Mouse (Mus musculus): ENCODE measurements around the gene Tcf3. TPM values are rescaled to one million over a fixed set of nuclear protein-coding genes. Genes with fewer than 3 reads are reported as not detected.

Gene Tcf3
- total and polyA plus RNA-seq, 2 experiments = 6.4 to 20.2 TPM

DNA sequence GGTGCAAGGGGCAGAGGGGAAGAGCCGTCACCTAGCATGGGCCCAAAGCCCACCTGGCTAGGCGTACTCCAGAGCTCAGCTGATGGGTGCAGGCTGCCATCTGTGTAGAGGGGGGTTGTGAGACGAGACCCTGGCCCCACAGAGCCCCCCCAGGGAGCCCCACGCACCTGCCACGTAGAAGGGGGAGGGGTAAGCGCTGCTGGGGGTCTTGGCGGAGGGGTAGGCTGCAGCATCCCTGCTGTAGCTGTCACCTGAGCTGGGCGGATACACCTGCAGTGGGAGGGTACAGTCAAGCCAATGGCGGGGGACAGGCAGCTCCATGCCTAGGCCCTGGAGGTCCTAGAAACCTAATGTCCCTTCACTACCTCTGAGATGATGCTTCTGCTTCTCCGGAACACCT is 16.1 kb downstream of the Tcf3 start:
- Histone ChIP-seq H3K79me2 (ENCODE audit: control insufficient read depth, insufficient read depth, low read length) (no peaks in the 10 kb centered on the region), H3K36me3 (ENCODE audit: control insufficient read depth, insufficient read depth, low read length) (peaks cover 3% of the 10 kb centered on the region; the same call in 1 of the 2 replicates), H3K9ac (ENCODE audit: low read depth, low read length) (no peak overlapping the region), H3K4me3 (ENCODE audit: insufficient read depth, low read depth, low read length) (no peak overlapping the region), H3K27me3 (ENCODE audit: control insufficient read depth, insufficient read depth, low read length) (no peaks in the 10 kb centered on the region), H3K27ac (replicated peaks; ENCODE audit: insufficient read depth, low read depth, low read length) (no peak overlapping the region), H3K4me1 (ENCODE audit: control insufficient read depth, insufficient read depth, low read length) (no peaks in the 10 kb centered on the region)
- no peak for TF ChIP-seq CTCF (IDR thresholded peaks at IDR 0.05; ENCODE audit: low read depth, low read length)
- no peak for TF ChIP-seq POLR2A (IDR thresholded peaks at IDR 0.05; ENCODE audit: extremely low read depth, insufficient read depth, low read length)
- 96% methylated on average over 10 of the region's 10 CpGs for WGBS
- no peak for DNase-seq (ENCODE audit: extremely low read depth, low read depth, low spot score)

DNA sequence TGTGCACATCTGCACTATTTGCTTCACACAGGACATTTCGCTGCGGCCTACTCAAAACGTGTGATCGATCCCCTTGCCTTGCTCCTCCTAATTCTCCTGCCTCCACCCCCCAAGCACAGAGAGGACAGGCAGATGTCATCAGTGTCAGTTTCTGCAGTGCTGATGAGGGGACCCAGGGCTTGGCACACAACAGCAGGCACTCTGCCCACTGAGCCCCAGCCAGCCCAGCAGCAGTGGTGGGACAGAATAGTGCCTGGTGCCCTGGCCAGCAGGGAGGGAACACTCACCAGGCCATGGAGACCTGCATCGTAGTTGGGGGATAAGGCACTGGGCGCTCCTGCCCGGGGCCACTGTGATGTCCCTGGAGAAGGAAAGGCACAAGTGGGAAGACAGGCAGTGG is 17.9 kb downstream of the Tcf3 start:
- H3K27me3 ChIP-seq (ENCODE audit: control insufficient read depth, insufficient read depth, low read length) = no peaks in the 10 kb centered on the region
- 91% methylated on average over 7 of the region's 7 CpGs for WGBS
- peaks cover 2% of the 10 kb centered on the region; the same call in 1 of the 2 replicates for H3K36me3 ChIP-seq (ENCODE audit: control insufficient read depth, insufficient read depth, low read length)
- no peaks in the 10 kb centered on the region for H3K79me2 ChIP-seq (ENCODE audit: control insufficient read depth, insufficient read depth, low read length)
- H3K4me3 ChIP-seq (ENCODE audit: insufficient read depth, low read depth, low read length) = no peak overlapping the region
- H3K4me1 ChIP-seq (ENCODE audit: control insufficient read depth, insufficient read depth, low read length) = no peaks in the 10 kb centered on the region
- TF ChIP-seq POLR2A (IDR thresholded peaks at IDR 0.05; ENCODE audit: extremely low read depth, insufficient read depth, low read length) (no peak), CTCF (IDR thresholded peaks at IDR 0.05; ENCODE audit: low read depth, low read length) (no peak)
- H3K9ac ChIP-seq (ENCODE audit: low read depth, low read length) = no peak overlapping the region
- DNase-seq (ENCODE audit: extremely low read depth, low read depth, low spot score) = no peak
- H3K27ac ChIP-seq (replicated peaks; ENCODE audit: insufficient read depth, low read depth, low read length) = no peak overlapping the region

DNA sequence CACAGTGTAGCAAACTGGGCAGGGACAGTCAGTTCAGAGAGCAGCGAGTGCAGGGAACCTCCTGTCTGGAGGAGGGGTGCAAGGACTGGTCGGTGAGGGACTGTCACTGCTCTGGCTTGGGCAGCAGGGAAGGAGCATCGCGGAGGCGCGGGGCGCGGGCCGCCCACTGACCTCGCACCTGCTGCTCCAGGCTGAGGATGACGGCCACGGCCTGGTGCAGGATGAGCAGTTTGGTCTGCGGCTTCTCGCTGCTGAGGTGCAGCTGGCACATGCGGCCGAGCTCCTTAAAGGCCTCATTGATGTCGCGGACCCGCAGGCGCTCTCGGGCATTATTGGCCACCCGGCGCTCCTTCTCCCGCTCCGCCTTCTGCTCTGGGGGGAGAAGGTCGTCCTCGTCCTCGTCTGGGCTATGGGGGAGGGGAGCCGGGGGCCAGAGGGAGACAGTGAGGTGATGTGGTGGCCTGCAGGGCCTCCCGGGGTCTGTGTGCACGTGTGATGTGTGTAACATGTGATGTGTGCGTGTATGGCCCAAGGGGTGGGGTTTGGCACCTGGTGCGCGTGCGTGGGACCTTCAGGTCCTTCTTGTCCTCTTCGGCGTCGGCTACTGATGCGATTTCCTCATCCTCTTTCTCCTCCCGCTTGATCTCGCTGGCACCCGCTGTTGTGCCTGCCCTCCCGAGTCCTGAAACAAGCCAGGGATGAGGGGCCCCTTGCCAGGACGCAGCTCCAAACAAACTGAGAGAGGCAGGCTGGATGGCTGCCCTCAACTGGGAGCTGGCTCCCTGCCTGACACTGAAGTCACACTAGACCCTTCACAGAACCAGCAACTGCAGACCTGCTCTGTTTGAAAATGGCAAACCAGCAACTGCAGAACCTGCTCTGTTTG is 20.5 kb downstream of the Tcf3 start:
- DNase-seq (ENCODE audit: extremely low read depth, low read depth, low spot score) = peak; percentile 68
- H3K27me3 ChIP-seq (ENCODE audit: control insufficient read depth, insufficient read depth, low read length) = no peaks in the 10 kb centered on the region
- H3K27ac ChIP-seq (replicated peaks; ENCODE audit: insufficient read depth, low read depth, low read length) = no peak overlapping the region
- H3K9ac ChIP-seq (ENCODE audit: low read depth, low read length) = no peak overlapping the region
- no peaks in the 10 kb centered on the region for H3K4me1 ChIP-seq (ENCODE audit: control insufficient read depth, insufficient read depth, low read length)
- H3K79me2 ChIP-seq (ENCODE audit: control insufficient read depth, insufficient read depth, low read length) = no peaks in the 10 kb centered on the region
- WGBS = 84% methylated on average over 44 of the region's 44 CpGs
- H3K36me3 ChIP-seq (ENCODE audit: control insufficient read depth, insufficient read depth, low read length) = no peaks in the 10 kb centered on the region; the same call in 1 of the 2 replicates
- H3K4me3 ChIP-seq (ENCODE audit: insufficient read depth, low read depth, low read length) = no peak overlapping the region
- TF ChIP-seq CTCF (IDR thresholded peaks at IDR 0.05; ENCODE audit: low read depth, low read length) (no peak), POLR2A (IDR thresholded peaks at IDR 0.05; ENCODE audit: extremely low read depth, insufficient read depth, low read length) (no peak)

DNA sequence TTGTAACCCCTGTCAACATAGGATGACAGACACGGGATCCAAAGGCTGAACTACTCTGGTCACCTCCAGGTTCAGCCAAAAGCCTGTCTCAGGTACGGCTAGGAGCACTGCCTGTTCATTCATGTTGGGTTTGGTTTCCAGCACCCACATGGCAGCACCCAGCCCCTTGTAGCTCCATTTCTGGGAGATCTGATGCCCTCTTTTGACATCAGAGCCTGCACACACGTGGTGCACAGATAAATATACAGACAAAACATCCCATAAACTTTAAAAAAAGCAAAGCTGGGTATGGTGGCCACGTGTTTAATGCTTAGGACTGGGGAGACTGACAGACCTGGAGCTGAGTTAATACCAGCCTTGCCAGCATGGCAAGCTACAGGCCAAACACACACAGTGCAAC is 25.5 kb downstream of the Tcf3 start:
- 43% methylated on average over 4 of the region's 4 CpGs for WGBS
- peaks cover 5% of the 10 kb centered on the region; the same call in 1 of the 2 replicates for H3K36me3 ChIP-seq (ENCODE audit: control insufficient read depth, insufficient read depth, low read length)
- no peak overlapping the region for H3K4me3 ChIP-seq (ENCODE audit: insufficient read depth, low read depth, low read length)
- peaks cover 6% of the 10 kb centered on the region; the same call in 1 of the 2 replicates for H3K79me2 ChIP-seq (ENCODE audit: control insufficient read depth, insufficient read depth, low read length)
- no peaks in the 10 kb centered on the region for H3K27me3 ChIP-seq (ENCODE audit: control insufficient read depth, insufficient read depth, low read length)
- no peak for DNase-seq (ENCODE audit: extremely low read depth, low read depth, low spot score)
- peaks cover 17% of the 10 kb centered on the region for H3K4me1 ChIP-seq (ENCODE audit: control insufficient read depth, insufficient read depth, low read length)
- no peak for TF ChIP-seq POLR2A (IDR thresholded peaks at IDR 0.05; ENCODE audit: extremely low read depth, insufficient read depth, low read length)
- no peak for TF ChIP-seq CTCF (IDR thresholded peaks at IDR 0.05; ENCODE audit: low read depth, low read length)
- H3K27ac ChIP-seq (replicated peaks; ENCODE audit: insufficient read depth, low read depth, low read length) = no peak overlapping the region
- no peak overlapping the region for H3K9ac ChIP-seq (ENCODE audit: low read depth, low read length)

DNA sequence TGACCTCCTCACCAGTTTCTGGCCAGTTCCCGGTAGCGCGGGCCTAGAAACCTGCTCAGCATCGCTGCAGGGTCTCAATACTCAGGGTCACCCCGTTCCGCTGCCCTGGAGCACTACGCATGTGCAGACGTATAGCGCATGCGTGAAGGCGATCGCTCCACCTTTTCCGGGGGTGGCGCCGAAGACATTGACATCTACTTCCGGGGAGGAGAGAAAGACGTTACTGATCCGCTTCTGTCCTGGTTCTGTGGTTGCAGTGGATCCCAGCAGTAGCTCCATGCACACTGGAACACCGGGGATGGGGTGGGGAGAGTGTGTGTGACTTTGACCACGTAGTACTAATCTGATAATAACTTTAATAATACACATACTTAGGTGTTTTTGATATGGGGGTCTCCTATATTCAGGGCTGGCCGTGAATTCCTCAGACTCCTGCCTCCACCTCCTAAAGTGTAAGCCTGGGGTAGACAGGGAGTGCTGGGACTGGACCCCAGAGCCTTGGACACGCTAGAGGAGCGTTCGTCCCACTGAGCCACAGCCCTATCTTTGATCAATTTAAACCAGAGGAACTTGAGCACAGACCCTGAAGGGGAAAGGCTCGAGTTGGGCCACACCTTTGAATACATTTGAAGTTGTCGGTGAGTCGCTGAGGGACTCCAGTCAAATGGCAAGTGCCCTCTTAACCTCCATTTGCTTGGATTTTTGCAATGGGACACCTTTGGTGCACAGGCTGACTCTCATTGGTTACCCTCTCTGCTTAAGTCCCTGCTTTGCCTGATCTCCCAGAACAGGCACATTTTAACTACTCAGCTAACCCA is 26.6 kb downstream of the Tcf3 start, which contains the start of gene Uqcr11:
TSS of gene Uqcr11 (minus strand) at position 147 of the 818 bp plus-strand sequence.
- peak within 1 kb of the TSS; percentile 86 for H3K4me3 ChIP-seq (ENCODE audit: insufficient read depth, low read depth, low read length)
- H3K79me2 ChIP-seq (ENCODE audit: control insufficient read depth, insufficient read depth, low read length) = peaks cover 6% of the 10 kb centered on the region; the same call in 1 of the 2 replicates
- WGBS = under 1% methylated on average over 27 of the region's 27 CpGs
- H3K4me1 ChIP-seq (ENCODE audit: control insufficient read depth, insufficient read depth, low read length) = peaks cover 17% of the 10 kb centered on the region
- H3K36me3 ChIP-seq (ENCODE audit: control insufficient read depth, insufficient read depth, low read length) = peaks cover 10% of the 10 kb centered on the region; the same call in 1 of the 2 replicates
- peak within 1 kb of the TSS; percentile 90 for H3K9ac ChIP-seq (ENCODE audit: low read depth, low read length)
- peak; percentile 82 for DNase-seq (ENCODE audit: extremely low read depth, low read depth, low spot score)
- H3K27ac ChIP-seq (replicated peaks; ENCODE audit: insufficient read depth, low read depth, low read length) = peak within 1 kb of the TSS; percentile 61
- no peaks in the 10 kb centered on the region for H3K27me3 ChIP-seq (ENCODE audit: control insufficient read depth, insufficient read depth, low read length)
- peak; percentile 55; the same call in 1 of the 2 replicates for TF ChIP-seq POLR2A (IDR thresholded peaks at IDR 0.05; ENCODE audit: extremely low read depth, insufficient read depth, low read length)
- TF ChIP-seq CTCF (IDR thresholded peaks at IDR 0.05; ENCODE audit: low read depth, low read length) = no peak

Data from liver, adult 2 months (tissue).